Mouse (Mus musculus): ENCODE results near the gene Slc38a11.

Gene Slc38a11

GRCm38 (mm10) chr2:65311250-65311649 is 52.6 kb downstream of the Slc38a11 start:
- Histone ChIP-seq H3K4me1 (replicated peaks; ENCODE audit: low read depth, low read length) (no peaks in the 10 kb centered on the region), H3K4me3 (replicated peaks; ENCODE audit: low read length) (no peak overlapping the region), H3K27me3 (ENCODE audit: insufficient read depth, low read length) (no peaks in the 10 kb centered on the region), H3K36me3 (ENCODE audit: insufficient read depth, low read length) (no peaks in the 10 kb centered on the region), H3K9me3 (ENCODE audit: low read length) (no peaks in the 10 kb centered on the region)
- TF ChIP-seq NANOG (IDR thresholded peaks at IDR 0.05; ENCODE audit: borderline replicate concordance, low read length) = no peak
- TF ChIP-seq CTCF (conservative IDR thresholded peaks at IDR 0.05; ENCODE audit: low read length) = no peak
- TF ChIP-seq POU5F1 (IDR thresholded peaks at IDR 0.05; ENCODE audit: borderline replicate concordance, low read length) = no peak

- Histone ChIP-seq H3K9me3 (ENCODE audit: low read length) (no peaks in the 10 kb centered on the region), H3K4me3 (replicated peaks; ENCODE audit: low read length) (no peak overlapping the region), H3K4me1 (replicated peaks; ENCODE audit: low read depth, low read length) (peaks cover 5% of the 10 kb centered on the region; the same call in 1 of the 2 replicates), H3K27me3 (ENCODE audit: insufficient read depth, low read length) (no peaks in the 10 kb centered on the region), H3K36me3 (ENCODE audit: insufficient read depth, low read length) (no peaks in the 10 kb centered on the region)
- no peak for TF ChIP-seq POU5F1 (IDR thresholded peaks at IDR 0.05; ENCODE audit: borderline replicate concordance, low read length)
- peak; percentile 48; the same call in 1 of the 2 replicates for TF ChIP-seq NANOG (IDR thresholded peaks at IDR 0.05; ENCODE audit: borderline replicate concordance, low read length)
These were observed 67.3 kb downstream of the Slc38a11 start for GRCm38 (mm10) chr2:65296541-65296940.

GRCm38 (mm10) chr2:65294092-65294491 is 69.7 kb downstream of the Slc38a11 start:
- TF ChIP-seq POU5F1 (IDR thresholded peaks at IDR 0.05; ENCODE audit: borderline replicate concordance, low read length) (no peak), NANOG (IDR thresholded peaks at IDR 0.05; ENCODE audit: borderline replicate concordance, low read length) (no peak), CTCF (conservative IDR thresholded peaks at IDR 0.05; ENCODE audit: low read length) (no peak)
- Histone ChIP-seq H3K36me3 (ENCODE audit: insufficient read depth, low read length) (no peaks in the 10 kb centered on the region), H3K27me3 (ENCODE audit: insufficient read depth, low read length) (no peaks in the 10 kb centered on the region), H3K4me3 (replicated peaks; ENCODE audit: low read length) (no peak overlapping the region), H3K9me3 (ENCODE audit: low read length) (no peaks in the 10 kb centered on the region), H3K4me1 (replicated peaks; ENCODE audit: low read depth, low read length) (peaks cover 5% of the 10 kb centered on the region; the same call in 1 of the 2 replicates)

GRCm38 (mm10) chr2:65293411-65293810 is 70.4 kb downstream of the Slc38a11 start:
- peaks cover 5% of the 10 kb centered on the region; the same call in 1 of the 2 replicates for H3K4me1 ChIP-seq (replicated peaks; ENCODE audit: low read depth, low read length)
- H3K27me3 ChIP-seq (ENCODE audit: insufficient read depth, low read length) = no peaks in the 10 kb centered on the region
- H3K4me3 ChIP-seq (replicated peaks; ENCODE audit: low read length) = no peak overlapping the region
- TF ChIP-seq CTCF (conservative IDR thresholded peaks at IDR 0.05; ENCODE audit: low read length) (no peak), POU5F1 (IDR thresholded peaks at IDR 0.05; ENCODE audit: borderline replicate concordance, low read length) (no peak), NANOG (IDR thresholded peaks at IDR 0.05; ENCODE audit: borderline replicate concordance, low read length) (no peak)
- H3K36me3 ChIP-seq (ENCODE audit: insufficient read depth, low read length) = no peaks in the 10 kb centered on the region
- H3K9me3 ChIP-seq (ENCODE audit: low read length) = no peaks in the 10 kb centered on the region

GRCm38 (mm10) chr2:65289721-65290120 is 74.1 kb downstream of the Slc38a11 start:
- TF ChIP-seq CTCF (conservative IDR thresholded peaks at IDR 0.05; ENCODE audit: low read length) (no peak), POU5F1 (IDR thresholded peaks at IDR 0.05; ENCODE audit: borderline replicate concordance, low read length) (no peak), NANOG (IDR thresholded peaks at IDR 0.05; ENCODE audit: borderline replicate concordance, low read length) (no peak)
- Histone ChIP-seq H3K36me3 (ENCODE audit: insufficient read depth, low read length) (no peaks in the 10 kb centered on the region), H3K9me3 (ENCODE audit: low read length) (no peaks in the 10 kb centered on the region)

GRCm38 (mm10) chr2:65288696-65289095 is 75.1 kb downstream of the Slc38a11 start:
- H3K9me3 ChIP-seq (ENCODE audit: low read length) = no peaks in the 10 kb centered on the region
- H3K4me3 ChIP-seq (replicated peaks; ENCODE audit: low read length) = no peak overlapping the region
- H3K27me3 ChIP-seq (ENCODE audit: insufficient read depth, low read length) = no peaks in the 10 kb centered on the region
- H3K36me3 ChIP-seq (ENCODE audit: insufficient read depth, low read length) = no peaks in the 10 kb centered on the region
- TF ChIP-seq CTCF (conservative IDR thresholded peaks at IDR 0.05; ENCODE audit: low read length) (no peak), POU5F1 (IDR thresholded peaks at IDR 0.05; ENCODE audit: borderline replicate concordance, low read length) (no peak), NANOG (IDR thresholded peaks at IDR 0.05; ENCODE audit: borderline replicate concordance, low read length) (no peak)
- H3K4me1 ChIP-seq (replicated peaks; ENCODE audit: low read depth, low read length) = no peaks in the 10 kb centered on the region

More at GRCm38 (mm10) chr2:65289721-65290120, 74.1 kb downstream of the Slc38a11 start:
- Histone ChIP-seq H3K27me3 (ENCODE audit: insufficient read depth, low read length) (no peaks in the 10 kb centered on the region), H3K4me1 (replicated peaks; ENCODE audit: low read depth, low read length) (no peaks in the 10 kb centered on the region; the same call in 1 of the 2 replicates), H3K4me3 (replicated peaks; ENCODE audit: low read length) (no peak overlapping the region)

GRCm38 (mm10) chr2:65285380-65285779 is 78.5 kb downstream of the Slc38a11 start:
- Histone ChIP-seq H3K9me3 (ENCODE audit: low read length) (no peaks in the 10 kb centered on the region), H3K4me1 (replicated peaks; ENCODE audit: low read depth, low read length) (no peaks in the 10 kb centered on the region), H3K27me3 (ENCODE audit: insufficient read depth, low read length) (no peaks in the 10 kb centered on the region), H3K4me3 (replicated peaks; ENCODE audit: low read length) (no peak overlapping the region), H3K36me3 (ENCODE audit: insufficient read depth, low read length) (no peaks in the 10 kb centered on the region)
- TF ChIP-seq CTCF (conservative IDR thresholded peaks at IDR 0.05; ENCODE audit: low read length) (no peak), POU5F1 (IDR thresholded peaks at IDR 0.05; ENCODE audit: borderline replicate concordance, low read length) (no peak), NANOG (IDR thresholded peaks at IDR 0.05; ENCODE audit: borderline replicate concordance, low read length) (no peak)

GRCm38 (mm10) chr2:65282979-65283378 is 80.9 kb downstream of the Slc38a11 start:
- H3K4me3 ChIP-seq (replicated peaks; ENCODE audit: low read length) = no peak overlapping the region
- no peak for TF ChIP-seq NANOG (IDR thresholded peaks at IDR 0.05; ENCODE audit: borderline replicate concordance, low read length)
- TF ChIP-seq CTCF (conservative IDR thresholded peaks at IDR 0.05; ENCODE audit: low read length) = no peak
- no peak for TF ChIP-seq POU5F1 (IDR thresholded peaks at IDR 0.05; ENCODE audit: borderline replicate concordance, low read length)
- no peaks in the 10 kb centered on the region for H3K36me3 ChIP-seq (ENCODE audit: insufficient read depth, low read length)
- H3K9me3 ChIP-seq (ENCODE audit: low read length) = no peaks in the 10 kb centered on the region
- H3K27me3 ChIP-seq (ENCODE audit: insufficient read depth, low read length) = no peaks in the 10 kb centered on the region
- no peaks in the 10 kb centered on the region for H3K4me1 ChIP-seq (replicated peaks; ENCODE audit: low read depth, low read length)

- no peaks in the 10 kb centered on the region for H3K9me3 ChIP-seq (ENCODE audit: low read length)
- TF ChIP-seq POU5F1 (IDR thresholded peaks at IDR 0.05; ENCODE audit: borderline replicate concordance, low read length) = no peak
- no peak for TF ChIP-seq CTCF (conservative IDR thresholded peaks at IDR 0.05; ENCODE audit: low read length)
- no peak for TF ChIP-seq NANOG (IDR thresholded peaks at IDR 0.05; ENCODE audit: borderline replicate concordance, low read length)
- no peaks in the 10 kb centered on the region for H3K27me3 ChIP-seq (ENCODE audit: insufficient read depth, low read length)
- H3K4me1 ChIP-seq (replicated peaks; ENCODE audit: low read depth, low read length) = no peaks in the 10 kb centered on the region
- no peak overlapping the region for H3K4me3 ChIP-seq (replicated peaks; ENCODE audit: low read length)
- H3K36me3 ChIP-seq (ENCODE audit: insufficient read depth, low read length) = no peaks in the 10 kb centered on the region
These were observed 84.7 kb downstream of the Slc38a11 start for GRCm38 (mm10) chr2:65279029-65279690.

Measured in E14TG2a.4 (cell line).